Mouse (Mus musculus): ENCODE data around the gene Adgrg3. TPM values are rescaled to one million over a fixed set of nuclear protein-coding genes. Genes with fewer than 3 reads are reported as not detected.
A peak's percentile ranks its signal among the peaks of the same experiment; 100 is the strongest.

Gene Adgrg3
- polyA plus RNA-seq (2014; fragmentation: Nextera tagmentation; extraction: Ambion mirVana), result 3.2 and 3.6 TPM in 2 replicates

DNA sequence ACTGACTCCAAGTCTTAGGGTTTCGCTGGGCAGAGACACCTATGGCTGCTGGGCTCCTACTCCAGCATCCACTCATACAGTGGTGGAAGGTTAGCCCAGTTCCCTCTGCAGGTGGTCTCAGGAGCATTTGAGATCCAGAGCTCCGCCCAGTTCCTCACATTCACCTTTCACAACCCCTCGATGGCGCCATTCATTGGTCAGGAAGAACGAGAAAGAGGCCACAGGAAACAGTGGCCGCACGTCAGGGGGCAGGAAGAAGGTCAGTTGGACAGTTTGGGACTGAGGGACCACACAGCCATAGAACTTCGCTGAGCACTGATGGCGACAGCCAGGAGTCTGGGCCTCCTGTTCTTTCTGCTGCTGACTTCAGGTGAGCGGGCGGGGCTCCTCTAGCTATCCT is at the start of gene Adgrg3:
TSS of gene Adgrg3 (plus strand) at position 242 of the 400 bp plus-strand sequence.
- Histone ChIP-seq H3K27me3 (replicated peaks; ENCODE audit: control insufficient read depth, insufficient read depth, low read length) (no peaks in the 10 kb centered on the region), H3K4me3 (ENCODE audit: low read depth, low read length) (no peak within 1 kb of the TSS), H3K27ac (ENCODE audit: low read depth) (no peak within 1 kb of the TSS), H3K4me2 (ENCODE audit: low read length) (no peak within 1 kb of the TSS), H3K4me1 (replicated peaks; ENCODE audit: control insufficient read depth, insufficient read depth, low read length) (no peaks in the 10 kb centered on the region), H3K9ac (ENCODE audit: low read length) (no peak within 1 kb of the TSS), H3K36me3 (ENCODE audit: control insufficient read depth, insufficient read depth, low read length) (no peaks in the 10 kb centered on the region), H3K9me3 (ENCODE audit: control insufficient read depth, low read length) (no peaks in the 10 kb centered on the region)
- 82% methylated on average over 11 of the region's 11 CpGs for WGBS
- no peak for ATAC-seq (replicated peaks; ENCODE audit: low FRiP score, low TSS enrichment, low read depth)
- no peak for DNase-seq (ENCODE audit: low spot score)

DNA sequence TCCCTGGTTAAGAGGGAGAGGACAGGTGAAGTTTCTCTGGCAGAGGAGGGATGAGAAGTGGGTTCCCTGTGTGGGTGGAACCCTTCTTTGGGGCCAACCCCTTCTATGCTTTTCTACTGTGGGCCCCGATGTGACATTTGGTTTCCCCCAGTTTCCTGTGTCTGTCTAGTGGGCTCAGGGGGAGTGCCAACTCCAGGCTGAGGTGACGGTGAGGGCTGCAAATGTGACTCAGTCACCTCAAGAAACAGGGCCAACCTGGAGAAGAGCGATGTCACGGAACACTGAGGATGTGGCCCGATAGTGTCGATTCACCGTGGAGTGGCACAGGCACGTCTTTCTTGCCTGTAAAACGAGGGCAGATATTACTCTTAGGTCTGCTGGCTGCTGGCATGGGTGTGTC is 44.2 kb upstream of the Adgrg3 start:
- 83% methylated on average over 9 of the region's 9 CpGs for WGBS
- H3K4me2 ChIP-seq (ENCODE audit: low read length), result no peak overlapping the region
- H3K27ac ChIP-seq (ENCODE audit: low read depth), result no peak overlapping the region

DNA sequence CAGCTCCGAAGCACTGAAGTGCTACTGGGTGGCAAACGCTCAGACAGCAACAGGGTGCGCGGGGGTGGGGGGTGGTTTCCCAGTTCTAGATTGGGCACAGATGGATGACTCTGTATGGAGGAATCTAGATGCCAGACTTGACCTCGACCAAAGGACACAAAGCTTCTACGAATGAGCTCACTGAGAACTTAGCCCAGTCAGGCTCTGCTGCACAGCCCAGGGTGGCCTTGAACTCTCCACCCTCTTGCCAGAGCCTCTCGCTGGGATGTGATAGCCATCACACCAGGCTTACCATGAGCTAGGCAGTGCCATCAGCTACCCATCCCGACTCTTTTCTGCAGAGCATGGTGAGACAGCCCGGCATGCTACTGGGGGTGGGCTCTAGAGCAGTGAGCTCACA is 43.7 kb upstream of the Adgrg3 start:
- Histone ChIP-seq H3K9me3 (ENCODE audit: control insufficient read depth, low read length) (no peaks in the 10 kb centered on the region), H3K36me3 (ENCODE audit: control insufficient read depth, insufficient read depth, low read length) (no peaks in the 10 kb centered on the region), H3K4me2 (ENCODE audit: low read length) (no peak overlapping the region), H3K9ac (ENCODE audit: low read length) (no peak overlapping the region), H3K27ac (ENCODE audit: low read depth) (0 out of 2 replicates have a peak overlapping the region, but pooled peaks have one; percentile 18), H3K27me3 (replicated peaks; ENCODE audit: control insufficient read depth, insufficient read depth, low read length) (0 out of 2 replicates have a peak, but pooled peaks cover 4% of the 10 kb centered on the region), H3K4me3 (ENCODE audit: low read depth, low read length) (no peak overlapping the region), H3K4me1 (replicated peaks; ENCODE audit: control insufficient read depth, insufficient read depth, low read length) (no peaks in the 10 kb centered on the region)
- 75% methylated on average over 9 of the region's 9 CpGs for WGBS
- DNase-seq (ENCODE audit: low spot score) (no peak), ATAC-seq (replicated peaks; ENCODE audit: low FRiP score, low TSS enrichment, low read depth) (no peak)

More for the DNA sequence above, 44.2 kb upstream of the Adgrg3 start:
- Histone ChIP-seq H3K4me3 (ENCODE audit: low read depth, low read length) (no peak overlapping the region), H3K4me1 (replicated peaks; ENCODE audit: control insufficient read depth, insufficient read depth, low read length) (no peaks in the 10 kb centered on the region), H3K9me3 (ENCODE audit: control insufficient read depth, low read length) (no peaks in the 10 kb centered on the region), H3K27me3 (replicated peaks; ENCODE audit: control insufficient read depth, insufficient read depth, low read length) (0 out of 2 replicates have a peak, but pooled peaks cover 4% of the 10 kb centered on the region), H3K36me3 (ENCODE audit: control insufficient read depth, insufficient read depth, low read length) (no peaks in the 10 kb centered on the region), H3K9ac (ENCODE audit: low read length) (no peak overlapping the region)
- ATAC-seq (replicated peaks; ENCODE audit: low FRiP score, low TSS enrichment, low read depth) (no peak), DNase-seq (ENCODE audit: low spot score) (no peak)

DNA sequence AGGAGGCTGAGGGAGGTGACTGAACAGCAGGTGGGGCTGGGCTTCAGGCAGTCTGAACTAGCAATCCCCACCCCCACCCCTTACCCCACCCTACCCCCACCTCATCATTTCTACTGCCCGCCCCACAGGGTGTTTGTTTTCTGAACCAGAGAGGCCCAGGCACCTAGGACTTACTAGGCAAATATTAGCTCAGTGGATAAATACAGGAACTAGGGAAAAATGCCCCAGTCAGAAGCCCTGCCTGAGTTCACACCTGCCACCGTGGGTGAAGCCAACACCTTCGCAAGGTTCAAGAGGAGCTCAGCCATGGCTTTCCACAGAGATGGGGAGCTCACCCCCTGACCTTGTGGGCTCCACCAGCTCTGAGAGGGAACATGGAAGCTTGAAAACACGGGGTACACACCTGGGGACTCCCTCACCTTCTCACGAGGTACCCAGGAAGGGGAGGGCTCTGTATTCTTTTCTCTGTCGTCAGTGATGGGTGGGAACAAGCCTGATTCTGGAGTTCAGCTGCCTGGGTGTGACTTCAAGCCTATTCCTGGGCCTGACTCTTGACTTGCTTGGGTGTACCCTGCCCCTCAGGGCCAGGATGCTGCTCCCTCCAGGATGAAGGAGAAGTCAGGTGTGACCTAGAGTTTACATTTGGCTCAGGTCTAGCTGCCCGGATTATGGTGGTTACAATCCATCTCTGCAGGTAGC is 42.9 kb upstream of the Adgrg3 start, which contains the start of gene Adgrg1:
TSS of gene Adgrg1 (plus strand) at position 285 of the 699 bp plus-strand sequence.
- WGBS, result 34% methylated on average over 7 of the region's 7 CpGs
- ATAC-seq (replicated peaks; ENCODE audit: low FRiP score, low TSS enrichment, low read depth) (peak; percentile 84), DNase-seq (ENCODE audit: low spot score) (peak; percentile 77)
- no peaks in the 10 kb centered on the region for H3K36me3 ChIP-seq (ENCODE audit: control insufficient read depth, insufficient read depth, low read length)
- no peaks in the 10 kb centered on the region for H3K4me1 ChIP-seq (replicated peaks; ENCODE audit: control insufficient read depth, insufficient read depth, low read length)
- no peaks in the 10 kb centered on the region for H3K9me3 ChIP-seq (ENCODE audit: control insufficient read depth, low read length)
- no peak within 1 kb of the TSS for H3K4me3 ChIP-seq (ENCODE audit: low read depth, low read length)
- H3K4me2 ChIP-seq (ENCODE audit: low read length), result 0 out of 2 replicates have a peak within 1 kb of the TSS, but pooled peaks have one; percentile 8
- 0 out of 2 replicates have a peak, but pooled peaks cover 4% of the 10 kb centered on the region for H3K27me3 ChIP-seq (replicated peaks; ENCODE audit: control insufficient read depth, insufficient read depth, low read length)
- H3K27ac ChIP-seq (ENCODE audit: low read depth), result peak within 1 kb of the TSS; percentile 84
- no peak within 1 kb of the TSS for H3K9ac ChIP-seq (ENCODE audit: low read length)

DNA sequence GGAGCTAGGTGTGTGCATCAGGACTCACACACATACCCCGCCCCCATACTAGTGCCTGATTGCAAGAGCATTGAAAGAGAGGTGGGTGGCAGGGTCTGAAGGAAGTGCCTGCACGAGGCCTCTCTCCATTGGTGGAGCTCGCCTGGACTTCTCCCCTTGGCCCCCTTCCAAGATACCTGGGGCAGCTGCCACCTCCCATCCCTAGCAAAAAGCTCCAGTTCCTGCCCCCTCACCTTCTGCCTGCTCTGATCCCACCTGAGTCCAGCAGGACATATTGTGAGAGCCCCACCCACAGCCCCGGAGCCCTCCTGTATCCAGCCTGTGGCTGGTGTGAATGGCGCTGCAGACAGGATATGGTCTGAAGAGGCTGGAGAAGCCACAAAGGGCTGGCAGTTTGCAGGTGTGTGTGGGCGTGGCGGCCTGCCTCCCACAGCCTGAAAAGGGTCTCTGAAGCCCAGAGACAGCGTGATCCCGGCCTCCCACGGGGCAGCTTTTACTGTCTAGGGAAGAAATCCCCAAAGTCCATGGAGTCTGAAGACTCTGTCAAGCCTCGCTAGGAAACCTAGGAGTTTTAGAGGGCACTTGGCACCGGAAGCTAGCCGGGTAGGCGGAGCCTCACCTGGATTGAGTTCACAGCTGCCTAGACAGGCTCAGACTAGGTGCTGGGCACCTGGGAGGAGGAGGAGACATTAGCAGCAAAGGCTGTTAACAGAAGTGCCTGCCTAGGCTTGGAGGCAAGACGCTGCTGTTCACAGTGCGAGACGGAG is 40.7 kb upstream of the Adgrg3 start:
- H3K4me3 ChIP-seq (ENCODE audit: low read depth, low read length), result peak overlapping the region; percentile 28
- ATAC-seq (replicated peaks; ENCODE audit: low FRiP score, low TSS enrichment, low read depth) (peak; percentile 54), DNase-seq (ENCODE audit: low spot score) (peak; percentile 76)
- no peaks in the 10 kb centered on the region for H3K36me3 ChIP-seq (ENCODE audit: control insufficient read depth, insufficient read depth, low read length)
- H3K4me2 ChIP-seq (ENCODE audit: low read length), result peak overlapping the region; percentile 41
- 0 out of 2 replicates have a peak, but pooled peaks cover 4% of the 10 kb centered on the region for H3K27me3 ChIP-seq (replicated peaks; ENCODE audit: control insufficient read depth, insufficient read depth, low read length)
- peak overlapping the region; percentile 76 for H3K27ac ChIP-seq (ENCODE audit: low read depth)
- H3K9me3 ChIP-seq (ENCODE audit: control insufficient read depth, low read length), result no peaks in the 10 kb centered on the region
- WGBS, result 13% methylated on average over 17 of the region's 17 CpGs
- H3K9ac ChIP-seq (ENCODE audit: low read length), result peak overlapping the region; percentile 12
- H3K4me1 ChIP-seq (replicated peaks; ENCODE audit: control insufficient read depth, insufficient read depth, low read length), result 0 out of 2 replicates have a peak, but pooled peaks cover 3% of the 10 kb centered on the region

DNA sequence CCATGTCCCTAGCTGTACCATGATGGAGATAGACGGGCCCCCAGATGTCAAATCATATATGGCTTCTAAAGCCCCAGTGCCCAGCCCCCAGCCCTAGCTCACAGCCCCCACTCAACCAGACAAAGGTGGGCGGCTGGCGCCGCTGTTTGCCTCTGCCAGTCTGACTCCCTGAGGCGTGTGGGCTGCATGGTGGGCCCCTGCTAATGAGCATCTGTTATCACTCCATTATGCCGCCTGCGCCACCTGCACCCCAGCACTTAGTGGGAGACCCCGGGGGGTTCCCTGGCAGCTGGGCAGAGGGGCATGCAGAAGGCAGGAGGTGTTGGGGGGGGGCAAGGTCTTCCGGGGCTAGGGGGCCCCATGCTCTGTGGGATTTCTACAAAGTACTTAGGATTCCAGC is 39.4 kb upstream of the Adgrg3 start:
- Histone ChIP-seq H3K27me3 (replicated peaks; ENCODE audit: control insufficient read depth, insufficient read depth, low read length) (0 out of 2 replicates have a peak, but pooled peaks cover 4% of the 10 kb centered on the region), H3K36me3 (ENCODE audit: control insufficient read depth, insufficient read depth, low read length) (no peaks in the 10 kb centered on the region), H3K9me3 (ENCODE audit: control insufficient read depth, low read length) (no peaks in the 10 kb centered on the region), H3K9ac (ENCODE audit: low read length) (0 out of 2 replicates have a peak overlapping the region, but pooled peaks have one; percentile 16), H3K4me3 (ENCODE audit: low read depth, low read length) (peak overlapping the region; percentile 28), H3K4me1 (replicated peaks; ENCODE audit: control insufficient read depth, insufficient read depth, low read length) (0 out of 2 replicates have a peak, but pooled peaks cover 4% of the 10 kb centered on the region), H3K27ac (ENCODE audit: low read depth) (0 out of 2 replicates have a peak overlapping the region, but pooled peaks have one; percentile 4), H3K4me2 (ENCODE audit: low read length) (peak overlapping the region; percentile 41)
- no peak for DNase-seq (ENCODE audit: low spot score)
- ATAC-seq (replicated peaks; ENCODE audit: low FRiP score, low TSS enrichment, low read depth), result no peak
- WGBS, result 51% methylated on average over 9 of the region's 9 CpGs

DNA sequence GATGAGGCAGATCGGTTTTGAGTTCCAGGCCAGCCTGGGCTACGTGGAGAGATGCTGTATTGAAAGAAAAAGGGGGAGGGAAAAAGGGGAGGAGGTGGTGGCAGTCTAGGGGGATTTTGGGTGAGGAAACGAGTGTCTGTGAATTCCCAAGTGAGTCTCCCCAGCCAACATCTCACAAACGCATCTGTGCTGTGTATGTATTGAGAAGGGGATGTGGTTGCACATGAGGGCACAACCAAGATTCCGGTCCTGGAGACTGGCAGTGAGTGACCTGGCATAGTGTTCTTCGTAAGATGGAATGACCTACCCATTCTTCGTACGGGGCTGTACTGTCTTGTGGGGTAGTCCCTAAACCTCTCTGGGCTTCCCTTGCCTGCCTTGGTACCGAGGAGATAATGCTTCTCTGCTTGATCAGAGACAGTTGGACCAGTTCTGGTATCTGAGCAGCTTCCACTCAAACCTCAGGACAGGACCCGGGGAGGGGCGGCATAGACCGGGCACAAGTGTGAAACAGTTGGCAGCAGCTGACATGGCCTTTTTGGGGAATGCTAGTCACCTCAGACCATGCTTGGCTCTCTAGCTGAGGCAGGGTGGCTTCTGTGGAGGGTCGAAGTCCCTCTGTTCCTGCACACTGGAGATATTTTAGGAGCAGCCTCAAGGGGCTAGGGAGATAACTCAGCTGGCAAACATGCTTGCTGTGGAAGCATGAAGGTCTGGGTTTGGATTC is 38.7 kb upstream of the Adgrg3 start:
- WGBS, result 74% methylated on average over 13 of the region's 13 CpGs
- Histone ChIP-seq H3K27ac (ENCODE audit: low read depth) (no peak overlapping the region), H3K36me3 (ENCODE audit: control insufficient read depth, insufficient read depth, low read length) (no peaks in the 10 kb centered on the region), H3K9ac (ENCODE audit: low read length) (no peak overlapping the region), H3K9me3 (ENCODE audit: control insufficient read depth, low read length) (no peaks in the 10 kb centered on the region), H3K4me1 (replicated peaks; ENCODE audit: control insufficient read depth, insufficient read depth, low read length) (0 out of 2 replicates have a peak, but pooled peaks cover 10% of the 10 kb centered on the region), H3K4me3 (ENCODE audit: low read depth, low read length) (peak overlapping the region; percentile 28), H3K27me3 (replicated peaks; ENCODE audit: control insufficient read depth, insufficient read depth, low read length) (0 out of 2 replicates have a peak, but pooled peaks cover 4% of the 10 kb centered on the region), H3K4me2 (ENCODE audit: low read length) (peak overlapping the region; percentile 41)
- no peak for DNase-seq (ENCODE audit: low spot score)
- no peak for ATAC-seq (replicated peaks; ENCODE audit: low FRiP score, low TSS enrichment, low read depth)

DNA sequence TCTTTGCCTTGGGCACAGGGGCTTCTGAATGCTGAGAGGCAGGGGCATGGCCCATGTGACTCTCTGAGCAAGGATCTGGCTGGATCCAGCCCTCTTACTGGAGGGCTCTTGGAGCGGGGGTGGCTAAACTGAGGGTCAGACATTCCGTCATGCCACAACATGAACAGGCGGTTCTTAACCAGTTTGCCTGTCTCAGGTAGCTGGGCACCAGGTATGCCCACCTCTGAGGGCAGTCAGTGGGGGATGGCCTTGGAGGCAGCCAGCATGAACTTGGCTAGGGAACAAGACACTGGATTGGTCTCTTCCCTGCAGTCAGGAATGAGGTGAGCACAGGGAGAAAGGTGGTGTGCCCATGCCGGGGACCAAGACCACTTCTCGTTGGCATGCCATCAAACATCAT is 37.3 kb upstream of the Adgrg3 start:
- Histone ChIP-seq H3K4me1 (replicated peaks; ENCODE audit: control insufficient read depth, insufficient read depth, low read length) (0 out of 2 replicates have a peak, but pooled peaks cover 12% of the 10 kb centered on the region), H3K27ac (ENCODE audit: low read depth) (no peak overlapping the region), H3K9me3 (ENCODE audit: control insufficient read depth, low read length) (no peaks in the 10 kb centered on the region), H3K4me3 (ENCODE audit: low read depth, low read length) (no peak overlapping the region), H3K27me3 (replicated peaks; ENCODE audit: control insufficient read depth, insufficient read depth, low read length) (0 out of 2 replicates have a peak, but pooled peaks cover 4% of the 10 kb centered on the region), H3K9ac (ENCODE audit: low read length) (no peak overlapping the region), H3K4me2 (ENCODE audit: low read length) (no peak overlapping the region), H3K36me3 (ENCODE audit: control insufficient read depth, insufficient read depth, low read length) (no peaks in the 10 kb centered on the region)
- 97% methylated on average over 5 of the region's 5 CpGs for WGBS
- DNase-seq (ENCODE audit: low spot score), result no peak
- ATAC-seq (replicated peaks; ENCODE audit: low FRiP score, low TSS enrichment, low read depth), result no peak
